Mouse (Mus musculus): ENCODE measurements around the gene Tmem150b.

Tmem150b gene

DNA sequence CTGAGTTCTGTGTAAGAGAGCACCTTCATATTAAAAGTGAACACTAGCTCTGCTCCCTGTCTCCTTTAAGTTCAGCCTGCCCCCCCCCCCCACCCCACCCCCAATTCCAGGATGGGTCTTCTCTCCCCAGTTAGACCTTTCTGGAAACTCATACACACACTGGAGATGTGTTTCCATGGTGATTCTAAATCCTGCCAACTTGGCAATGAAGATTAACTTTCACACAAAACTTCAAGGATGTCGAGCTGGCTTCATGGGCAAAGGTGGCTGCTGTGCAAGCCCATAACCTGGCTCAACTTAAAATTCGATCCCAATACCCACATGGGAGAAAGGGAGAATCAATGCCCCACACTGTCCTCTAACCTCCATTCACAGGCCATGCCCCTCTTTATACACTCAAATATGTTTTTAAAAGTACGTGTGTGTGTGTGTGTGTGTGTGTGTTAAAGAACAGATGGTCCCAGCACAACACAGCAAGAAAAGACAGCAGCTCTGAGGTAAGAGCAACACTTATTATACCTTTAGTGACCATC, 65.1 kb downstream of the Tmem150b start:
- DNase-seq, result peak; percentile 32 to 43

DNA sequence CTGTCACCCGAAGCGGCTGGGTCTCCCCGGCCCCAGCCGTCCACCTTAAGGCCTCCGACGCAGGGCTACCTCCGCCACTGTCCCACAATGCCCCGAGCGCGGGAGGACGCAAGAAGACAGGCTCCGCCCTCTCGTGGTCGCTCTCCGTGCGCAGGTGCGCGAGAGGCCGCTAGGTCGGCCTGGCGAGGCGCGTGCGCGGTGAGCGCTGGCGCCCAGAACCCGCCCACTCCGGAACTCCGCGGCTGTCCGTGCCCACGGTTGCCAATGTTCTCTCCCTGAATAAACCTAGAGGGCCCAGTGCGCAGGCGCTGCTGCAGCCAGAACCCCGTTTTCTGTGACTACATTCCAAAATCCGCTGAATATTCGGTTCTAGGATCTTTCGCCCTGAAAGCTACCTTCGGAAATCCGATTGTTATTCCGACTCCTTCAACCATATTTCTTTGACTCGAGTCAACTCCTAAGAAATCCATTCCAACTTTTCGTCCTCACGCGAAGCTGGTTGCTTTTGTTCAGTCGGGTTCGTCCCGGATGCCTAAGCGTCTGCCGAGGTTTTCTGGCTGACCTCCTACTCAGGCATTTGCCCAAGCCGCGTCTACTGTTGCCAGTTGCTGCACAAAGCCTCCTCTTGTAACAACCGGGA, 66.0 kb downstream of the Tmem150b start, which contains the start of gene Ppp6r1:
Gene Ppp6r1 (minus strand): TSS at position 108 of the 640 bp plus-strand sequence.
- peak; percentile 96 to 98 for DNase-seq

DNA sequence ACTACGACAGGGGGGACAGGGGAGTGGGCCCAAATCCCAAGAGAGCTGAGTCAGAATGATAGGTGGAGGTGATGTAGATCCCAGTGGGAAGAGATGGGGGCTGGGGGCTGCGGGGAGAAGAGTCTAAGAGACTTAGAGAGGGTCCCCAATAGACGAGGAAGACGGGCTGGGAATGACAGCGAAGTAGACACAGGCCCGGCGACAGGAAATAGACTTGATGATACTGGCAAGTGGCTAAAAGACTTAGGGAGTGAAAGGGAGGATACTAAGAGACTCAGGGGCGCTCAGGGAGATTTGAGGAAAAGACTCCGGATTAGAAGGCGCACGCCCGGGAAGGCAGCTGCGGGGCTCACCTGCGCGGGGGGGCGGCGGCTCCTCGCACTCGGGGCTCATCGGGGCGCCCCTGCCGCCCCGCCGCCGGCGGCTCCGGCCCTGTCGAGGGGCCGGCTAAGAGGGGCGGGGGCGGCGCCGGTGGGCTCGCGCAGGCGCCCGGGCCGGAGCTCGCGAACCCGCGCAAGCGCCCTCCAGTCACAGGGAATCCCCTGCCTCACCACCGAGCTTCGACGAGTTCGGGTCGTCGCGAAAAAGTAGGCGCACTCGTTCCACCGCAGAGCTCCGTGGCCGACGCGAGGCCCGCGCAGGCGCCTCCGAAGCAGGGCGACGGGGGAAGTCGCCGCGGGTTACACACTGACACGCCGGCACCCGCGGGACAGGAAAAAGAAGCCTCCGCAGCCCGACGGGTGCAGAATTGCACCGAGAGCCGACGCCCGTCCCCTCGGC, 66.7 kb downstream of the Tmem150b start:
- peak; percentile 74 to 78 for DNase-seq

DNA sequence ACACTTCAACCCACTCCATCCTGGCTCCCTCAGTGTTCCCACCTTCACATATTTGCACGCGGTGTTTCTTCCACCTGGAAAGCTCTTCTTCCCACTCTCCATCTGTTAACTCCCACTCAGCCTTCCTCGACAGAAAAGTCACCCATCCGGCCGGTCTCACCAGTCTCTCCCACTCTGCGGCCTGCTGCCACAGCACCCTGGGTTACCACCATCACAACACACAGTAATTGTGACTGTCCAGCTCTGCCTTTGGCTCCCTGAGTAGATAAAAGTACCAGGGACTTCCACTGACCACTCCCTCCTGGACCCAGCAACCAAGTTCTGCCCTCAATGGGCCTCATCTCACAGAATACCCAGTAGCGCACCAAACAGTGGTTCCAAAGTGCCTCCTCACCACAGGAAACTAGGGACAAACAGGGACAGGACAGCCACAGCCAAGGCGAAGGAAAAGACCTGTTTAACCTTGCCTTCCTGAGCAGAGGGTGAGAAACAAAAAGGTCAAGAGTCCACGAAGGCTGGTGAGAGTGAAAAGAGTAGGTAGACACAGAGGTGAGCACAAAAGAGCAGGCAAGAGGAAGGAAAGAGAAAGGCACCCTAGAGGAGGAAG, 67.4 kb downstream of the Tmem150b start:
- DNase-seq, result peak in 1 of 2 experiments; percentile 14

Data from cerebellum, postnatal 10 days (tissue).